Mouse (Mus musculus) urinary bladder, adult 18-20 months (tissue): ENCODE results near the gene Iffo2.

Source experiments
- DNase-seq, 2 experiments: peaks; one replicate each; pipeline ENCODE4 v3.0.0; 2022; ENCODE audit warnings: low spot score in 2 of 2, mixed read lengths in 2 of 2

Gene Iffo2

DNA sequence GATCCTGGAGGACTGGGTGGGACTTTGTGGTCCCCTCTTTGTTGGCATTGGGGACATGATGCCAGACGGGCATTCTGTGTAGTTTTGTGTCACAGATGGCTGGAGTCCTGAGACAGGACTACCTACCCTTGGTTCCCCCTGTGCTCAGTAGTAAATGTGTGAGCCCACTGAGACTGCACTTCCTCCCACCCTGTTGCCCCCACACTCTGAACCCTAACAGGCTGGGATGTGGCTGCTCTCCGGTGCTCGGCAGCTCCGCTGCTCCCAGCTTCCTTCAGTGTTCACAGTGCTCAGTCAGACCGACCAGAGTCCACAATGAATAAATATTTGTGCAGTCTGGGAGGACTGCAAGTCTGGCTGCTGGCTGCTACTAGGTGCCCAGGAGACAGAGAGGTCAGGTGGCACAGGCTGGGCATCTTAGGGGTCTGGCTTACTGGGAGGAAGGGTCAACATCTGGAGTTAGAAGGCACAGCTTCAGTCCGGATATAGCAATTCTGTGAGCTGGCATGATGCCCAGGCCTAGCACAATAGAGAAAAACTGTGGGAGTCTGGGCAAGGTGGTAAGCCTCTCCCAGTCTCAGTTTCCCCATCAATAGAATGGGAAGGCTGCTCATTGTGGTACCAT is 51.2 kb downstream of the Iffo2 start:
- no peak for DNase-seq

DNA sequence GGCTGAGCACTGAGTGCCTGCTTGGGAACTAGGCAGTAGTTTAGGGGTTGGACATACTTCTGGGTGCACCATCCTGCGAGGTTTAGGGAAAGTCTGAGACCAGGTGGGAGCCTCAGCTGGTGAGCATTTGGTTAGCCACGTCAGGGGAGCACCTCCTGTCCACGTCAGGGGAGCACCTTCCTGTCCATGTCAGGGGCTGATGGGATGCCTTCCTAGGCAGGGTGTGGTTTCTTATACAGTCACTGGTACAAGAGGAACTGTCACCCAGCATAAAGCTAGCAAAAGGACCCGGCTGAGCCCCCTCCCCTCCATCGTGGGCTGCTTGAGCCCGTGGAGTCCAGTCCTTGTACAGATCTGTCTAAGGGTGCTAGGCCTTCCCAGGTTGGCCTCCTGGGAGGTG is 52.0 kb downstream of the Iffo2 start:
- DNase-seq = no peak

DNA sequence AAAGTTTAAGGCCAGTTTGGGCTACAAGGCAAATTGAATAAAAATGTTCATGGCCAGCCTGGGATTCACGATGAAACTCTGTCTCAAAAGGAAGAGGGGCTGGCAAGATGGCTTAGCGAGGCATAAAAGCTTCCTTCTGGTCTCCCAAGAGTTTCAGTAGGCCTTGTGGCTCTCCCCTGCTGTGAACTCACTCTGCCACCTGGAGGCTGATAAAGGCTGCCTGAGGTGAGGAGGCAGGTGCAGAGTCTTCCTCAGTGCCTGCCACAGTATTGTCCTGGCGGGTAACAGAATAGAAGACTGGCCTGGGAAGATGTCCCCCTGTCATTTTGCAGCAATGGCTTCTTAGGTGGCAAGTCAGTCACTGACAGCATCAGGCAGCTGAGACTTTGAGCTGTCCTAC is 52.6 kb downstream of the Iffo2 start:
- DNase-seq = no peak

DNA sequence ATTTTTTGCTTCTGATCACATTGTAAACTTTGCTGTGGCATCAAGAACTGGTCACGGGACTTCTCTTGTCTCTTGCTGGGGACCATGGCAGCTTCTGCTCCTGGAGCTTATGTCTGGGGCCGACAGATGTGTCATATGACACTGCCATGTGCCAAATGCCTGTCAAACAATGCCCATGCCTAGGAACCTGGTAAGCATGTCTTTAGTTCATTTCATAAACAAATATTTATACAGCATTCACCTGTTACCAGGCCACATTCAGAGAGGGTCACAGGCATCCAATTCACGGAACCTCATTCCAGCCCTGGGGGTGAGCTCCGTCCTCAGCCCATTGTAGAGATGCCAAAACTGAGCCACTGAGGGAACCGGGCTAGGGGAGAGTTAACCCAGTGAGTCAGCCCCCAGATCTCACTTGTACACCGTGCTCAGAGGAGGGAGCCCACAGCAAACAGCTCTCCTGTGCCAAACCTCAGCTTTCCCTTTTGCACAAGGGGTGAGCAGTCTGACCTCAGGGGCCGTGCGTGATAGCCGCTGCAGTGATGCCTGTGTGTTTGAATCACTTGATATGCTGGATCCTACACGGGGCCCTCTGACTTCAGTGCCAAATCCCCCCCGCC is 53.4 kb downstream of the Iffo2 start:
- DNase-seq = no peak

DNA sequence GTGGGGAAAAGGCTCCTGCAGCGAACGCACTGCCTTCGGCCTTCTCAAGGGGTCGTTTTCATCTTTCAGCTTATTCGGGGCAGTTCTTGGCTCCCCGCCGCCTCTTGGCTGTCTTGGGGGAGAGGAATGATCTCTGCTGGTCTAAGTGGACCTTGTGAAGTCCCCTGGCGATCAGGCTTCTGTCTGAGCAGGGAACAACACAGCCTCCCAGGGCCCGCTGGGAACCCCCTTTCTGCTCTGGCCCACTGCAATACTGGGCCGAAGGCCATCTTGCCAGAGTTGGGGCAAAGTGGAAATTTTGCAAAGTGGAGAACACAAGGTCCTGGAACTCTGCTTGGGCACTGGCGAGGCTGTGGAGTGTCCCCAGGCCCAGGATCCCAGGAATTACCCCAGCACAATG is 54.4 kb downstream of the Iffo2 start:
- no peak for DNase-seq

DNA sequence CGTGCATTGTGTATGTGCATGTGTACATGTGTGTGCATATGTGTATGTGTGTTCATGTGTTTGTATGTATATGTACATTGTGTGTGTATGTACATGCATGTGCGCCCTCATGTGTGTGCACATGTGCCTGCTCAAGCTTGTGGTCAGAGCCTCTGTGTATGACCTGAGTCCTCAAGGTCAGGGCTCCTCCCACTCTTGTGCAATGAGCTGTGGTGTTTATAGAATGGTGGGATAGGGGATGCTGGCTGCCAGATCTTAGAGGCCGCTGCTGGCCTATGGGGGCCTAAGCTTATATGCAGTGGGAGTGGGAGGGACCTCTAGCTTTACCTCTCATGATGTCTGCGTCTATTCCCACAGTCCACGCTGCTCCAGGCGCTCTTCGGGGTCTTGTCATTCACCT is 55.4 kb downstream of the Iffo2 start:
- DNase-seq = no peak

DNA sequence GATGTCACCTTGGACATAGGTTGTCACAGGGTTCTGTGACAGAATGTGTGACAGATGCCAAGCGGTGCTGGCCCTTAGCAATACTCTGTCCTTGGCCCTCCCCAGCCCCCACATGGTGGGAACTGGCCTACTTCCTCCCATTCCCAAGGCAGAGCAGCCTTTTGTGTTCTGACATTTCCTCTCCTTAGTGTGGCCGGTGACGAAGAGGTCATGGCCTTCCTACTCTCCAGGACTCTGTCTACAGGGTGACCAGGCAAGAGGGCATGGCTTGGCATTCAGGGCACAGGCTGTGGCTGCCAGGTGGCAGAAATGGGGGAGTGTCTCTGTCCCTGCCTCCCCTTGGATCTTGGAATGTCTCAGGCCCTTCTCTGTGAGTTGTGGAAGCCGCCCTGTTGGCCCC is 57.0 kb downstream of the Iffo2 start:
- DNase-seq = no peak

DNA sequence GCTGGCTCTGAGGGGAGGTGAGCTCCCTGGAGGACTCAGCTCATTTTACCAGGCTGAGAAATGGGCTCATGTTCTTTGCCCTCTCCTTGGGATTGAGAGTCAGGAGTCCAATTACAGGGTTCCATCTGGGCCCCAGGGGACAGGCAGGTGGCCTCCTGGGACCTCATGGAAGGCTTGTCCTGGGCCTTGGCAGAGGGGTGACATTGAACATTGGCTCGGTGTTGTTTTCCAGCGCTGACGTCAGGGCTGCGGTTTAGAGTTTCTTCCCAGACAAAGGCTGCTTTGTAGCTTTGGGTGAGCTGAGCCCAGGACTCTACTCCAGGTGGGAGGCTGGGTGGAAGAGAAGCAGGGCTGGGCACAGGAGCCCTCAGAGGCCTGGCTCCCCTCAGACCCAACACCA is 57.4 kb downstream of the Iffo2 start:
- DNase-seq = no peak

DNA sequence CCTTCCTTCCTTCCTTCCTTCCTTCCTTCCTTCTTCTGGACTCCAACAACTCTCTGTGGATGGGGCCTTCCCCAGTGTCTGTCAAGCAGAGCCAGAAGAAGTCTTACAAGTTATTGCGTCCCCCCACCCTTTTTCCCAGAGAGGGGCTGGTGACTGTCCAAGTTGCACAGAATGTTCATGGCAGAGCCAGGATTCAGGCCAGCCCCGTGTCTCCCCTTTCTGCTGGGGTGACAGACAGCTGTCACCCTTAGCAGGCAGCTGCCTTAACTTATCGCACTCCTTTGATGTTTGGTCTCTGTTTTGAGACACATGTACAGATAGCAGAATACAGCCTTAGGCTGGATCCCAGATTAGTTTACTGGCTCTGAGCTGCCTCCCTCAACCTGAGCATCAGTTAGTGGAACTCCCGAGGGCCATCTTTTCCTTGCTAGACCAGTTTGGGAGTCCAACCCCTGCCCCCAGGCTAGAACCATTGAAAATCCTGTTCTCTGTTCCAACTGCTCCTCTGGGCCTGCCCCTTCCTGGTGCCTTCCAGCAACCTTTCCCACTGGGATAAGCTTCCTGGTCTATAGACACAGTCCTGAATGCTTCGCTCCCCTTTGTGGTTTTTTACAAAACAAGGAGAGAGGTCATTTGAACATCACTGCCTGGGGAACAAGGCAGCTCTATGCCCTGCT is 59.1 kb downstream of the Iffo2 start:
- no peak for DNase-seq

DNA sequence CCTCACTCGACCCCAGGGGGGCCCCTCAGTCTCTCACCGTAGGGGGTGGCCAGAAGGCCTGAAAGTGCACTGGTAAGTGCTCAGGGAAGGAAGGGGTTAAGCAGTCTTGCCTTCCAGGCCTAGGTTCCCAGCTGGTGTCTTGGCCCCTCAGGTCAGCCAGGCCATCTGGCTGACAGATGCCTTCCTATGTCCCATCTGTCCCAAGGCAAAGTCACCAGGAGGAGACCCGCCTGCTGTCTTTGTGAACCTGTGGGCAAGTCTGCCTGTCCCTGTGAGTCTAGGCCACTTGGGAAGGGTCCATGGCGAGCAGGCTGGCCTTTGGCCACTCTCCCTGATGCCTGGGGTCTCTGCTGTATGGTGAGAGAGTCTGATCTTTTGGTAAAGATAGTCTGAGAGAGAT is 60.1 kb downstream of the Iffo2 start:
- no peak for DNase-seq

DNA sequence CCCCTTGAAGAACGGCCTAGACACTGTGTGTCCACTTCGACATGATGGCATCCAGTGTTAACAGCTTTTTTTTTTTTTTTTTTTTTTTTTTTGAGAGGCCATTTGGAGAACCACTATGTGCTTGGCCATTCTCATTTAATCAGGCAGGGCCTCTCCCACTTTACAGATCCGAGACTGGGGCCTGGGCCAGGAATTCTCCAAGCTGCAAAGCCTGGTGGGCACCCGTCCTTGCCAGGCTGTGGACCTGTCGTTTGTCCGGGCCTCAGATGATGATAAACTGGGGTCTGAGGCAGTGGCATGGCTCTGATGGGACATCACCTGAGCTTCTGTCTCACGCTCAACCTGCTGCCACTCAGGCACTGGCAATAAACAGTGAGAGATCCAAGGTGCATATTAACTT is 62.5 kb downstream of the Iffo2 start:
- DNase-seq = no peak

DNA sequence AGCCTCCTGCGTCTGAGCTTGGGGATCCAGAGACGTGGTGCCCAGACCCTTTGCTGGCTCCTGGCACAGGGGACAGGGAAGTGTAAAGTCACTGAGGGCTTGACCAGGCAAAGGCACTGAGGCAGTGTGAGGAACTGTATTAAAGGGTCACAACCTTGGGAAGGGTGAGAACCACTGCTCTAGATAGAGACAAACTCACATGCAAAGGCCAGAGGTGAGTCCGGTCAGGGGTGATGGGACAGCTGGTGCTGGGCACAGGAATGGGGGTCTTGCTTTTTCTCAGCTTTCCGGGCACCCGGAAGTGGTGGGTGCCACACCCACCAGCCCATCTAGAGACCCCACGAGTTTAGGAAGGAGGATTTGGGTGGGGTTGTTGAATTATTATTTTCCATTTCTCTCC is 63.0 kb downstream of the Iffo2 start:
- no peak for DNase-seq

DNA sequence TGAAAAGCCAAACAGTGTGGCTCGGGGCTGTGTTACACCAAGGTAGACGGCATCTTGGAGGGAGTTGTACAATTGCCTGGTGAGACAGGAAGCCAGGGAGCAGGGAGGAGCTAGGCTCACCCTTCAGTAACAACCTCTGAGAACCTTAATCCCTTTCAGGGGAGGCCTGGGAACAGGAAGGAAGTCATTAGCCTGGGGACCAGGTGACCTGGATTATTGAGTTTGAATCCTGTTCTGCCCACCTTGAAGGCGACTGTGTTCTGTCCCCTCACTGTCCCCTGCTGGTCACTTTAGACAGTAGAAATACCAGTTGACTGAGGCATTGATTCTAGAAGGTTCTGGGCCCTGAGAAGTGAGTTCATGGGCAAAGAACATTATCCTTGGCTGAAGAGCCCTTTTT is 63.7 kb downstream of the Iffo2 start:
- no peak for DNase-seq

DNA sequence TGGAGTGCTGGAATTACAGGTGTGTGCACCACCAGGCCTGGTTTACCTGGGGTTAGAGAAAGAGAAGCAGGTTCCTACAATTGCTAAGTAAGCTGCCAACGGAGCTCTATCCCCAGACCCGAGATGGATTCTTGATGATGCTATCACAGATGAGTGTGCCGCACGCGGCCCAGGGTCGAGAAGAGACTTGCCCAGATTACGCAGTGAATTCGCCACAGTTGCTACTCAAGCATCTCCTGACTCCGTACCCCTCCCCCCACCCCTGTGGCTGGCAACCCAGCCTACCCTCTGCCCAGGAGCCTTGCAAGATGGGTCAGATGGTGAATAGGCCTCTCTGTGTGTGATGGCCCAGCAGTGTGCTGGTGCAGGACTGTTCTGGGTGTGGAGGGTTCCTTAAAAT is 66.4 kb downstream of the Iffo2 start:
- DNase-seq = no peak

DNA sequence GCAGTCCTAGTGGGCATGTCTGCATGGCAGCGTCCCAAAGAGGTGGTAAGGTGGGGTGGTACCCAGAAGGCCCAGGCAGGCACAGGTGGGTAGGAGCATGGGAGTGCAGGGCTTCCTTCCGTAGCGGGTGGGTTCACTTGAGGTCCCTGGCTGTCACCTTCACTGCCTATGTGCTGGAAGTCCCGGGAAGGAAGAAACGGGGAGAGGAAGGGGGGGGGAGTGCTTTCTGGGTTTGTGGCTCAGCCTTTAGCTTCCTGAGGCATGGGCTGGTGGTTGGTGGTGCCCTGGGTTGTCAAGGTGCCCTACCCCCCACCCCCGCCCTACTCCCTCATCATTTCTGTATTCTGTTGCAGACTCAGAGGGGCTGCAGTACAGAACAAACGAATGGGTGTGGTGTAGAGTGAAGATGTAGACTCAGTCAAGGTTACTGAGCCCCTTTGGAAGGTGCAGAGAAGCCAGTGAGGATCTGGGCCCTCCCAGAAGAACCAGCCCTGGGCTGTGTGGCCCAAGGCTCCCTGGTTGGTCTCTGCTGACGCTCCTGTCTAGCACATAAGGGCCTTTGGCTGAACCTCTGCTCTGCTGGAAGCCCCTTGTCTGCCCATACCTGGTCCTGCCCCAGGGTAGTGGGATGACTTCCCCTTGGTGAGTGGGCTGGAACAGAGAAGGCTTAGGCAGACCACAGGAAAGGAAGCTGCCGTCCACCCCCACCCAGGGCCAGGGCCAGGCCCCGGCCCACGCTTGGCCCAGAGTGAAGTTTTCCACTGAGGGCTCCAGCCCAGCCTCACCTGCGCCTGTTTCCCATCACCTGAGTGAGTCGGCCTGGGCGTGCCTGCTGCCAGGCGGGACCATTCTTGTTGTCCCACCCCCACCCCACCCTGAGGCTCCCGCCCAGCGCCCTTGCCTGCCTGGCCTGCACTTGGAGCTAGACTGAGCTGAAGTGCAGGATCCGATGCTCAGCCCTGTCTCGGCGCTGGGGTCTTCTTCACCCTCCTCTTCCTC is 67.2 kb downstream of the Iffo2 start:
- no peak for DNase-seq

DNA sequence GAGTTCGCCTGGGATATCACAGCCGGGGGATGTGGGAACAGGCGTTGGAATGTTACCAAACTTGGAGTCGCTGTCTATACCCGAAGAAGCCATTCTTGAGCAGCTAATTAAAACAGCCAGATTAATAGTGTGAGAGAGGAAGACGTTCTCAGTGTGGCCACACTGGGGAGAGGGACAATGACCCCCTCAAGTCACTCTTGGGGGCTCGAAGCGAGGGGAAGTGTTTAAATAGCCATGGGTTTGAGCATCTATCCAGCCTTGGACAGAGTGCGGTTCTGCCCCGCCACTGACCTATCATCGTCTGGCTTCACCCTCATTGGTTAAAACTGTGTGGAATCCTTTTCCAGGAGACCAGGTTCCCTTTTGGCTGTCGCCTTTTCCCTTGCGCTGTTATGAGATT is 68.0 kb downstream of the Iffo2 start:
- DNase-seq = no peak

DNA sequence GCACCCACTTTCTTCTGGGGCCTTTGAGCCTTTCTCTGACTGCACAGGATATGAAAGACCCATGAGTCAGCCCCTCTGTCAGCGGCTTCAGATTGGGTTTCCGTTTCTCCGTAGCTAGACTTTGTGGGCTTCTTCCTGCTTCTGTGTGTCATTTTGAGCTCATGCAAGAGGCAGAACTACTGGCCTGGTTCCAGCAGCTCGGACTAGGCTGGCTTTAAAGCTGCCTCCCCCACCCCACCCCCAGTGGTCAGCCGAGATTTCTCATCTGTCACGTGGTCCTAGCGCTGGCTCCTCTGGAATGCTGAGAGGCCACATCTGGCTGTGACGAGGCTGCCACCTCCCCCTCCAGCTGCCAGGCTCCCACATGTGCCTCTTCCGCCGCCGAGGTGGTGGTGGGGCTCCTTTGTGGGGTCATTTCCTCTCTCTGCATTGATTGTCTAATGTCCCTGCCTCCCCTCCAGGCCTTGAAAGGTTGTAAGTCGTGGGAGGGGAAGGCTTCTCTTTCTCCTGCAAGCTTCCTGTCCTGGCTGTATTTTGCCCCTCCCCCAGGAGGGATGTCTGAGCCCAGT is 68.7 kb downstream of the Iffo2 start:
- DNase-seq = peak in 1 of 2 experiments; percentile 78

DNA sequence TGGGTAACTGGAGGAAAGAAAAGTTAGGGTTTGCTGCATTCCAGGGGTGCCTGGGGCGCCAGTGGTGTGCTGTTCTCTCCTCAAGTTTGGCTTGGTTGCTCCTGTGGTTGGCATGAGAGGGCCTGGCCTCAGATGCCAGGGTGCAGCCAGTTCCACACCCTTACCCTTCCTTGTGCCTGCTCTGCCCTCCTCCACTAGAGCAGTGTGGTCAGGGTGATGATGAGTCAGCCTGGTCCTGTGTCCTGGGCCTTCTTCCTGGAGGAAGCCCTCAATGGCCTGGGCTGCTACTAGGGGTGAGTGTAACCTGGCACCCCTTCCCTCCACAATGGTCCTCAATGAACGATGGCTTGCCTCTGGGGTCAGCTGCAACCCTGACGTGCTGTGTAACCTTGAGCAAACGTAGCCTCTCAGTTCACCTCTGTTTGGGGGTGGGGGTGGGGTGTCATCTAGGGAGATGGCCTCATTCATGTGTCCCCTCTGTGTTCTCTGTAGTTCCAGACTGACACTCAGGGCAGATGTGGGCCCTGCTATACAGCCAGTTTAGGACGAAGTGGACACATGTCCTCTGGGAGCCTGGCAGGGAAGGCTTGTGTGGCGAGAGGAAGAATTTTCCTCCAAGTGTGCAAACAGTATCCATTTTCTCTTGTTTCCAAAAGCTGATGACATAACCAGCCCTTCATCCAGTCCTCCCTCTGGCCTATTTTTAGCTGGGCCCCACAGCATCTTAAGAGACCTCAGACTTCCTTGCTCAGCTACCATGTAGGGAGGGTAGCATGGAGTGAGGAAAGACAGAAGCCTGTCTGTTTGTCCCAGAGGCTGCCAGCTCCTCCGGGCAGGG is 71.4 kb downstream of the Iffo2 start:
- DNase-seq = no peak

DNA sequence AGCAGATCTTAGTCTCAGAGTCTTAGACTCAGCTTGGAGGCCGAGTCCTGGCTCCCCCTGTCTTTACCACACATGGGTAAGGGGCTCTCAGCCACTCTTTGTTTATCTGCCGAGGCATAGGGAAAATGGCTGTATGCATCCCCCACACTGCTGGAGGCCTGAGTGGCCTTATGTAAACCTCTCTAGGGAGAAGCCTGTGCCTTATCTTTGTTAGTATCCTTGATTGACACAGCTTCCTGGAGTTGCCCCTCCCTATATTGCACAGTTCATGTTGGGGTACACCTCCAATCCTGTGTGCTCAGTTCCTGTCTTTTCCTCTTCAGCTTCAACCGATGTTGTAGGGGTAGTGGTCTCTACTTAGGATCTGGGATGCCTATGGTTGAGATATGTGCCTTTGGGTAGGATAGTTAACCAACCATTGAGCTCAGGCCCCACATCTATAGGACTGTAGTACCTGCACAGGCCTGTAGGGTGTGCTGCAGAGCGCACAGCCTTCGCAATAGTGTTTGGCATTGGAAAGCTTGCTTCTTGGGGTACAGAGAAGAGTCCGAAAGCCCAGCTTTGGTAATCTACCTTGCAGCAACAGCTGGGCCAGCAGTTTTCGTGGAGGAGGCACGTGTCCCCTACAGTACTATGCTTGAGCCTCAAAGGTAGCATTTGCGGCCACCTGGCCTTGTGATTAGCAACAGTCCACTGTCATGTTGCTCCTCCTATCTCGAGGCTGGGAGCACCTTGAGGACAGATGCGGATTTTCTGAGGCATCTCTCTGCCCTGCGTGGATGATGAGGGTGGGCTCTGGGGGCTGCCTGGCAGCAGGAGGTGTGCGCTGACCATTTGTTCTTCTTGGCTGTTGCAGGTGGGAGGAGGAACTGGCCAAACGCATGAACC is 72.3 kb downstream of the Iffo2 start, which contains the start of gene Gm21969:
TSS of gene Gm21969 (plus strand) at position 830 of the 888 bp plus-strand sequence.
- DNase-seq = no peak

DNA sequence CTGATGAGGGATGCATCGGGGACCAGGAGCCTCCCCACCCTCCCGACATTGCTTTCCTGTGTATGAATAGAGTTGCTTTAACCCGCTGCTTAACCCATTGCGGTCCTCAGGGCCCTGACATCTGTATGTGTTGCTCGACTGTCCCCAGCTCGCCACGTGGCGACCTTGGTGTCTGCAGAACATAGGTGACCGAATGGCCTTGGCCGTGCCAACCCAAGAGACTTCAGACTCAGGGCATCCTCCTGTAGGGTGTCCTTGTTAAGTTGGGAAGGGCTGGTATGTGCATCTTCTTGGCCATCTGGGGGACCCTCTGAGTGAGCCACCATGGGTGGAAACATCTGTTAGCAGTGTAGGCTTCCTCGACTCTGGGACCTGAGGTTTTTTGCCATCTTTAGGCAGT is 74.9 kb downstream of the Iffo2 start:
- DNase-seq = no peak
